Mouse (Mus musculus) MEL (cell line): ENCODE measurements around the gene Rhbdl3. TPM values are rescaled to one million over a fixed set of nuclear protein-coding genes. Genes with fewer than 3 reads are reported as not detected.

ENCODE experiments used
- DNase-seq: peaks from one replicate; pipeline ENCODE4 v3.0.0; 2011; ENCODE audit warnings: low read depth, low spot score
- H3K27ac ChIP-seq: 2 replicates; pipeline ENCODE4 v1.5.1; 2012; ENCODE audit warnings: low read depth, mild to moderate bottlenecking, control low read depth, low read length, moderate library complexity; ENCODE audit not compliant: control insufficient read depth
- H3K27me3 ChIP-seq, 2 experiments: fragments of 150-350 bp in 1 of 2; sonication (generic) in 1 of 2; 2 replicates each; pipeline ENCODE4 v1.6.1; 2012; ENCODE audit warnings: low read length in 2 of 2, mild to moderate bottlenecking in 2 of 2, improper control_type of control experiment in 1 of 2, moderate library complexity in 1 of 2; ENCODE audit not compliant: insufficient read depth in 2 of 2, control insufficient read depth in 1 of 2
- H3K36me3 ChIP-seq, 2 experiments: 2 replicates each; pipeline ENCODE4 v1.6.1; 2012 to 2014; ENCODE audit warnings: low read length in 2 of 2, improper control_type of control experiment in 1 of 2, inconsistent platforms in 1 of 2, mild to moderate bottlenecking in 1 of 2; ENCODE audit not compliant: insufficient read depth in 2 of 2, control insufficient read depth in 1 of 2
- H3K4me1 ChIP-seq, 2 experiments: fragments of 150-350 bp in 1 of 2; sonication (generic) in 1 of 2; 2 replicates each; pipeline ENCODE4 v1.6.1; 2012; ENCODE audit warnings: low read length in 2 of 2, improper control_type of control experiment in 1 of 2, mild to moderate bottlenecking in 1 of 2; ENCODE audit not compliant: insufficient read depth in 2 of 2, control insufficient read depth in 1 of 2
- H3K4me3 ChIP-seq, 2 experiments: fragments of 150-350 bp in 1 of 2; sonication (generic) in 1 of 2; 2 replicates each; pipeline ENCODE4 v1.5.1; 2012; ENCODE audit warnings: low read depth in 2 of 2, low read length in 2 of 2, mild to moderate bottlenecking in 2 of 2, moderate library complexity in 2 of 2, control low read depth in 1 of 2, improper control_type of control experiment in 1 of 2; ENCODE audit not compliant: control insufficient read depth in 1 of 2, insufficient read depth in 1 of 2
- H3K79me2 ChIP-seq: 2 replicates; pipeline ENCODE4 v1.6.1; 2012; ENCODE audit warnings: mild to moderate bottlenecking, low read length, moderate library complexity; ENCODE audit not compliant: control insufficient read depth, poor library complexity, insufficient read depth
- H3K9ac ChIP-seq: 2 replicates; pipeline ENCODE4 v1.6.1; 2012; ENCODE audit warnings: low read depth, mild to moderate bottlenecking, control low read depth, low read length, moderate library complexity; ENCODE audit not compliant: control insufficient read depth, poor library complexity, severe bottlenecking
- H3K9me3 ChIP-seq: fragments of 150-350 bp; sonication (generic); replicated peaks from 2 replicates; pipeline ENCODE4 v1.6.1; 2012; ENCODE audit warnings: mild to moderate bottlenecking, low read length, improper control_type of control experiment, moderate library complexity; ENCODE audit not compliant: insufficient read depth
- CHD2 ChIP-seq: IDR thresholded peaks from 2 replicates; pipeline ENCODE4 v1.6.1; 2011; ENCODE audit warnings: low read length, improper control_type of control experiment
- E2F4 ChIP-seq: IDR thresholded peaks from 2 replicates; pipeline ENCODE4 v1.6.1; 2011; ENCODE audit warnings: low read depth, low read length, improper control_type of control experiment, borderline replicate concordance
- ELF1 ChIP-seq: IDR thresholded peaks from 2 replicates; pipeline ENCODE4 v1.6.1; 2014; ENCODE audit warnings: low read depth, mild to moderate bottlenecking, inconsistent platforms, low read length, improper control_type of control experiment, moderate library complexity
- ETS1 ChIP-seq: IDR thresholded peaks from 2 replicates; pipeline ENCODE4 v1.6.1; 2012; ENCODE audit warnings: low read depth, mild to moderate bottlenecking, inconsistent platforms, low read length, improper control_type of control experiment, moderate library complexity
- GABPA ChIP-seq: IDR thresholded peaks from 2 replicates; pipeline ENCODE4 v1.6.1; 2012; ENCODE audit warnings: low read depth, mild to moderate bottlenecking, inconsistent platforms, low read length, improper control_type of control experiment, moderate library complexity
- GATA1 ChIP-seq: IDR thresholded peaks from 2 replicates; pipeline ENCODE4 v1.6.1; 2011; ENCODE audit warnings: low read depth, low read length, improper control_type of control experiment
- HCFC1 ChIP-seq: IDR thresholded peaks from 2 replicates; pipeline ENCODE4 v1.6.1; 2012; ENCODE audit warnings: low read depth, mild to moderate bottlenecking, inconsistent platforms, low read length, improper control_type of control experiment, moderate library complexity
- KAT2A ChIP-seq: conservative IDR thresholded peaks from 2 replicates; pipeline ENCODE4 v1.6.1; 2012; ENCODE audit warnings: low read depth, low read length, improper control_type of control experiment, inconsistent platforms
- MAX ChIP-seq: IDR thresholded peaks from 2 replicates; pipeline ENCODE4 v1.6.1; 2011; ENCODE audit warnings: low read length, improper control_type of control experiment
- MAZ ChIP-seq: IDR thresholded peaks from 2 replicates; pipeline ENCODE4 v1.6.1; 2012; ENCODE audit warnings: low read depth, mild to moderate bottlenecking, inconsistent platforms, low read length, improper control_type of control experiment
- MEF2A ChIP-seq: IDR thresholded peaks from 2 replicates; pipeline ENCODE4 v1.6.1; 2014; ENCODE audit warnings: low read depth, mild to moderate bottlenecking, inconsistent platforms, low read length, improper control_type of control experiment; ENCODE audit not compliant: poor library complexity, insufficient replicate concordance, severe bottlenecking; ENCODE audit errors: extremely low read depth
- MYB ChIP-seq: IDR thresholded peaks from 2 replicates; pipeline ENCODE4 v1.6.1; 2011; ENCODE audit warnings: mild to moderate bottlenecking, low read depth, low read length, improper control_type of control experiment
- POLR2A ChIP-seq, 2 experiments: IDR thresholded peaks; 2 replicates each; pipeline ENCODE4 v1.6.1; 2011 to 2012; ENCODE audit warnings: low read length in 2 of 2, mild to moderate bottlenecking in 2 of 2, control low read depth in 1 of 2, improper control_type of control experiment in 1 of 2, low read depth in 1 of 2, moderate library complexity in 1 of 2; ENCODE audit not compliant: control insufficient read depth in 1 of 2, insufficient read depth in 1 of 2, poor library complexity in 1 of 2
- POLR2AphosphoS5 ChIP-seq: IDR thresholded peaks from 2 replicates; pipeline ENCODE4 v1.6.1; 2012; ENCODE audit warnings: low read depth, borderline replicate concordance, mild to moderate bottlenecking, inconsistent platforms, low read length, moderate library complexity, mixed read lengths
- SIN3A ChIP-seq: IDR thresholded peaks from 2 replicates; pipeline ENCODE4 v1.6.1; 2012; ENCODE audit warnings: low read length, improper control_type of control experiment, inconsistent platforms
- SMC3 ChIP-seq: IDR thresholded peaks from 2 replicates; pipeline ENCODE4 v1.6.1; 2011; ENCODE audit warnings: low read depth, low read length, improper control_type of control experiment
- TAL1 ChIP-seq: IDR thresholded peaks from 2 replicates; pipeline ENCODE4 v1.6.1; 2012; ENCODE audit warnings: mild to moderate bottlenecking, inconsistent platforms, low read length, moderate library complexity, mixed read lengths
- TBP ChIP-seq: IDR thresholded peaks from 2 replicates; pipeline ENCODE4 v1.8.0; 2011; ENCODE audit warnings: low read depth, low read length, improper control_type of control experiment
- USF2 ChIP-seq, 2 experiments: IDR thresholded peaks; 2 replicates each; pipeline ENCODE4 v1.6.1; 2011 to 2012; ENCODE audit warnings: improper control_type of control experiment in 2 of 2, low read length in 2 of 2, borderline replicate concordance in 1 of 2, inconsistent platforms in 1 of 2, low read depth in 1 of 2, mild to moderate bottlenecking in 1 of 2; ENCODE audit not compliant: insufficient read depth in 1 of 2
- ZMIZ1 ChIP-seq: IDR thresholded peaks from 2 replicates; pipeline ENCODE4 v1.6.1; 2012; ENCODE audit warnings: low read depth, mild to moderate bottlenecking, inconsistent platforms, low read length, improper control_type of control experiment, moderate library complexity
- ZNF384 ChIP-seq: IDR thresholded peaks from 2 replicates; pipeline ENCODE4 v1.6.1; 2012; ENCODE audit warnings: low read depth, mild to moderate bottlenecking, inconsistent platforms, low read length, improper control_type of control experiment
- polyA plus RNA-seq, 2 experiments: library from polyadenylated mRNA; stranded (reverse) in 1 of 2; unstranded in 1 of 2; fragments of >175 nt in 1 of 2; fragments of >200 nt in 1 of 2; gene quantifications; 2 replicates each; pipeline versions ENCODE4 v1.2.1 to v1.2.4; 2012; ENCODE audit warnings: low replicate concordance in 2 of 2, low read depth in 1 of 2; ENCODE audit not compliant: insufficient read length in 2 of 2, insufficient read depth in 1 of 2, missing spikeins in 1 of 2
- total RNA-seq: library from RNA; depleted of rRNA; stranded (reverse); fragments of 300-350 nt; gene quantifications from 2 replicates; pipeline ENCODE4 v1.2.3, GENCODE M21; 2012

Rhbdl3 gene
- total and polyA plus RNA-seq, 3 experiments = 0.04 to 0.11 TPM; not detected in 1

GRCm38 (mm10) chr11:80323255-80323654 lies 22.5 kb downstream of the Rhbdl3 start:
- TF ChIP-seq POLR2AphosphoS5 (no peak), MAZ (no peak), KAT2A (no peak), MYB (no peak), ELF1 (no peak), GATA1 (no peak), ETS1 (no peak), TAL1 (no peak), POLR2A (IDR thresholded peaks at IDR 0.05; ENCODE audit: control insufficient read depth in 1 of 2, insufficient read depth in 1 of 2, low read depth in 1 of 2, low read length in 2 of 2, poor library complexity in 1 of 2) (no peak), HCFC1 (no peak), MAX (no peak), ZMIZ1 (no peak), ZNF384 (no peak), CHD2 (no peak), E2F4 (no peak), SIN3A (no peak), SMC3 (no peak), GABPA (no peak)
- TF ChIP-seq, all 39 proteins: peak for 0

GRCm38 (mm10) chr11:80324636-80325035 lies 23.9 kb downstream of the Rhbdl3 start:
- no peak overlapping the region for H3K9ac ChIP-seq
- no peaks in the 10 kb centered on the region for H3K4me1 ChIP-seq

More at GRCm38 (mm10) chr11:80323255-80323654, 22.5 kb downstream of the Rhbdl3 start:
- no peak overlapping the region for H3K4me3 ChIP-seq
- no peaks in the 10 kb centered on the region for H3K9me3 ChIP-seq
- H3K79me2 ChIP-seq = no peaks in the 10 kb centered on the region
- H3K27ac ChIP-seq = no peak overlapping the region
- no peak overlapping the region for H3K9ac ChIP-seq
- peaks cover 0 to 2% of the 10 kb centered on the region in 2 experiments; a peak in 1 of 4 replicates for H3K4me1 ChIP-seq
- no peak for DNase-seq
- no peaks in the 10 kb centered on the region for H3K36me3 ChIP-seq
- peaks cover 2 to 5% of the 10 kb centered on the region in 2 experiments for H3K27me3 ChIP-seq

More at GRCm38 (mm10) chr11:80324636-80325035, 23.9 kb downstream of the Rhbdl3 start:
- H3K27me3 ChIP-seq = peaks cover 5 to 14% of the 10 kb centered on the region in 2 experiments
- H3K36me3 ChIP-seq = no peaks in the 10 kb centered on the region
- H3K79me2 ChIP-seq = no peaks in the 10 kb centered on the region
- DNase-seq = no peak
- H3K4me3 ChIP-seq = no peak overlapping the region
- no peaks in the 10 kb centered on the region for H3K9me3 ChIP-seq
- no peak overlapping the region for H3K27ac ChIP-seq
- TF ChIP-seq TBP (no peak), MEF2A (no peak), USF2 (IDR thresholded peaks at IDR 0.05; ENCODE audit: borderline replicate concordance in 1 of 2, insufficient read depth in 1 of 2, low read depth in 1 of 2, low read length in 2 of 2) (no peak)
